Mouse (Mus musculus) E14TG2a.4 (cell line): ENCODE data around the gene Mmp21.

ENCODE experiments used
- CTCF ChIP-seq: conservative IDR thresholded peaks from 2 replicates; pipeline ENCODE4 v1.5.1; 2014; ENCODE audit warnings: low read length
- NANOG ChIP-seq: IDR thresholded peaks from 2 replicates; pipeline ENCODE4 v1.6.1; 2014; ENCODE audit warnings: borderline replicate concordance, low read length, mixed read lengths

DNA sequence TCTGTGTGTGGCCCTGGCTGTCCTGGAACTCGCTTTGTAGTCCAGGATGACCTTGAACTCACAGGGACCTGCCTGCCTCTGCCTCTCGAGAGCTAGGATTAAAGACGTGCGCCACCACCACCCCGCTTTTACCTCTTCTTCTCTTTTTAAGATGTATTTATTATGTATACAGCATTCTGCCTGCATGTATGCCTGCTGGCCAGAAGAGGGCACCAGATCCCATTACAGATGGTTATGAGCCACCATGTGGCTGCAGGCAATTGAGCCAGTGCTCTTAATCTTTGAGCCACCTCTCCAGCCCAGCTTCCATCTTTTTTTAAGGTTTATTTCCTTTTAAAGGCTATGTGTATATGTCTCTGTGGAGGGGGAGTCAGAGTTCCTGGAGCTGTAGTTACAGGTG is 4.2 kb upstream of the Mmp21 start:
- TF ChIP-seq CTCF (peak; percentile 63), NANOG (no peak)
